Mouse (Mus musculus) olfactory bulb, adult 2 months (tissue): ENCODE results near the gene Bcas1. TPM values are rescaled to one million over a fixed set of nuclear protein-coding genes. Genes with fewer than 3 reads are reported as not detected.

Experiments
- H3K27ac ChIP-seq: fragments of 200-500 bp; 2 replicates; pipeline ENCODE4 v1.5.1; 2012; ENCODE audit warnings: low read depth, low read length; ENCODE audit not compliant: insufficient read depth
- H3K4me1 ChIP-seq: fragments of 200-500 bp; 2 replicates; pipeline ENCODE4 v1.6.1; 2012; ENCODE audit warnings: low read length; ENCODE audit not compliant: control insufficient read depth, insufficient read depth
- H3K4me3 ChIP-seq: fragments of 200-500 bp; 2 replicates; pipeline ENCODE4 v1.5.1; 2012; ENCODE audit warnings: mild to moderate bottlenecking, low read depth, low read length, moderate library complexity; ENCODE audit not compliant: insufficient read depth
- CTCF ChIP-seq: fragments of 200-500 bp; IDR thresholded peaks from 2 replicates; pipeline ENCODE4 v1.5.1; 2012; ENCODE audit warnings: low read depth, mild to moderate bottlenecking, low read length, moderate library complexity; ENCODE audit not compliant: insufficient read depth
- POLR2A ChIP-seq: fragments of 200-500 bp; IDR thresholded peaks from 2 replicates; pipeline ENCODE4 v1.6.1; 2012; ENCODE audit warnings: mild to moderate bottlenecking, low read depth, low read length, moderate library complexity; ENCODE audit not compliant: insufficient read depth
- WGBS: fragments of 180-500 bp; shearing (Covaris S2); methylation state at CpG from one replicate; pipeline ENCODE4 v1.1.7; 2018; 5-methylcytosine and 5-hydroxymethylcytosine counted together
- polyA plus RNA-seq: library from polyadenylated mRNA; stranded (reverse); fragments of >200 nt; gene quantifications from 2 replicates; pipeline ENCODE4 v1.2.4, GENCODE M21; 2012; ENCODE audit warnings: low replicate concordance; ENCODE audit not compliant: missing spikeins, insufficient read depth, insufficient read length

Gene Bcas1
- polyA plus RNA-seq, 1 experiment = not detected

- H3K4me1 ChIP-seq = peaks cover 6% of the 10 kb centered on the region
- no peak overlapping the region for H3K4me3 ChIP-seq
- no peak overlapping the region for H3K27ac ChIP-seq
- no peak for TF ChIP-seq CTCF
- no peak for TF ChIP-seq POLR2A
- WGBS = 92% methylated on average over 8 of the region's 8 CpGs
Observed at GRCm38 (mm10) chr2:170316344-170316743, 111.3 kb downstream of the Bcas1 start.

DNA sequence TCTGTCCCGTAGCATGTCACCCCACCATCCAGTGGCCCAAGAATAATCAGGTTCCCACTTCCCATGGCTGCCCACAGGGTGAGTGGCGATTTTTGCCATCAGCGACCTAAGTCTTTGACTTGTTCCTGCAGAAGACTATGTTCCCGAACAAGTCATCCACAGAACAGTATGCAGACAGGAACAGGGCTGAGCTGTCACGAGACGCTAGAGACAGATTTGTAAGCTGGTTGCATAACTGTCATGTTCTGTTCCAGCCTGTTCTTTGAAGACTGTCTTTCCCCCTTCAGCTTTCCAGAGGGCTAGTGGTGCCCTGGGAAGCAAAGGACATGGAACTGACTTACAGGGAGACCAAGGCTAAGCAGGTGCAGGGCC is 116.7 kb downstream of the Bcas1 start:
- Histone ChIP-seq H3K4me3 (no peak overlapping the region), H3K27ac (no peak overlapping the region), H3K4me1 (no peaks in the 10 kb centered on the region; the same call in 1 of the 2 replicates)
- TF ChIP-seq POLR2A = no peak
- TF ChIP-seq CTCF = no peak
- WGBS = 91% methylated on average over 6 of the region's 6 CpGs

DNA sequence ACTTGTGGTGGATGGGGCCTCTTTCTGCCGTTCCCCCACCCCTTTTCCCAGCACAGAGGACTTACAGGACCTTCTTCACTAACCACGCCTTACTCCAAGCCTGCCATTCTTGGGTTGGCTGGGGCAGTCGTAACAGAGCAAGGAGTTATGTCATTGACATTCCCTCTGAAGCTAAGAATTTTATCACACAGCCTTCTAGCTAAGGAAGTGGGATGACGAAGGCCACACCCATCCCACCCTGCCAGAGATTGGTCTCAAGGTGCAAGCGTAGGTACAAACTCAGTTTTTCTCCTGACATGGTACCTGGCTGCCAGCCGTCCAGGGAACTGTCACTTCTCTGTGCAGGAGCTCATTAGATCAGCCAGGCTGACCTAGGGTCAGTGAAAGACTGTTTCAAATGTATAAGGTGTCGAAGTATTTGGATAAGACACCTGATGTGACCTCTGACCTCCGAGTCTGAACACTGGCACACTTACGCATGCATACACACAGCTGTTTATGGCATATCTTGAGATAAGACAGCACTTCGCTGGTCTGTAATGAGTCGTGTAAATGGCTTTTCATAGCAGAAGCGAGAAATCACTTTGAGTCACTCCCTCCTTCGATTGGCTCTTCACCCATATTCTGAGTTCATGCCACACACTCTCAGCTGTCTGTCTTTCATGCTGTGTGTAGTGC is 117.2 kb downstream of the Bcas1 start:
- H3K4me1 ChIP-seq = no peaks in the 10 kb centered on the region; the same call in 1 of the 2 replicates
- 91% methylated on average over 13 of the region's 13 CpGs for WGBS
- TF ChIP-seq POLR2A = no peak
- TF ChIP-seq CTCF = no peak
- no peak overlapping the region for H3K27ac ChIP-seq
- no peak overlapping the region for H3K4me3 ChIP-seq

- no peak for TF ChIP-seq POLR2A
- TF ChIP-seq CTCF = no peak
- H3K4me1 ChIP-seq = peaks cover 7% of the 10 kb centered on the region; the same call in 1 of the 2 replicates
- H3K27ac ChIP-seq = no peak overlapping the region
- no peak overlapping the region for H3K4me3 ChIP-seq
- WGBS = 90% methylated on average over 9 of the region's 9 CpGs
Observed at GRCm38 (mm10) chr2:170308966-170309365, 118.7 kb downstream of the Bcas1 start.

- no peak overlapping the region for H3K4me3 ChIP-seq
- TF ChIP-seq POLR2A = no peak
- no peak for TF ChIP-seq CTCF
- peaks cover 7% of the 10 kb centered on the region; the same call in 1 of the 2 replicates for H3K4me1 ChIP-seq
- WGBS = 68% methylated on average over 10 of the region's 10 CpGs
- H3K27ac ChIP-seq = no peak overlapping the region
Observed at GRCm38 (mm10) chr2:170308033-170308820, 119.4 kb downstream of the Bcas1 start.

DNA sequence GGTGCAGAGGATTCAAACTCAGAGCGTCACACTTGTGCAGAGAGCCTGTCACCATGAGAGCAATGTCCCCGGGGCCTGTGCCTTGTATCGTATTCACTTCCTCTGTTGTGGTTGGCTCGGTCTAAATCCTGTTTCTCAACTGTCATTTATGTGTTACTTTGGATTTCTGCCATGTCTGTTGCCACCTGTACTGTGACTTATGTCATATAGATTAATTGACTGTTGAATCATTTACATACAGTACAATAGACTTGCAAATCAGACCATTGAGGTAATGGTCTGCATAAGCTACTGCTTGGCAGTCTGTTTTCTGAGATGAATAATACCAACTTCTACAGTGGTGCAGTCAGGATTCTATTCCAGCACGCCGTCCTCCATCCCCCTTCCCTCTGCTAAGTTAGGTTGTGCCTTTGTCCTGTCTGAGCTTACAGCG is 120.0 kb downstream of the Bcas1 start:
- no peak for TF ChIP-seq POLR2A
- TF ChIP-seq CTCF = no peak
- H3K4me1 ChIP-seq = peaks cover 7% of the 10 kb centered on the region; the same call in 1 of the 2 replicates
- H3K4me3 ChIP-seq = no peak overlapping the region
- 53% methylated on average over 7 of the region's 7 CpGs for WGBS
- no peak overlapping the region for H3K27ac ChIP-seq

- Histone ChIP-seq H3K4me1 (peaks cover 7% of the 10 kb centered on the region; the same call in 1 of the 2 replicates), H3K27ac (no peak overlapping the region), H3K4me3 (no peak overlapping the region)
- TF ChIP-seq CTCF (no peak), POLR2A (no peak)
- whole genome bisulfite sequencing = 81% methylated on average over 9 of the region's 9 CpGs
Observed at GRCm38 (mm10) chr2:170306637-170307320, 120.9 kb downstream of the Bcas1 start.

GRCm38 (mm10) chr2:170304766-170305165 is 122.9 kb downstream of the Bcas1 start:
- Histone ChIP-seq H3K4me3 (no peak overlapping the region), H3K4me1 (peaks cover 7% of the 10 kb centered on the region; the same call in 1 of the 2 replicates), H3K27ac (no peak overlapping the region)
- 16% methylated on average over 12 of the region's 12 CpGs for WGBS
- TF ChIP-seq CTCF (no peak), POLR2A (no peak)

DNA sequence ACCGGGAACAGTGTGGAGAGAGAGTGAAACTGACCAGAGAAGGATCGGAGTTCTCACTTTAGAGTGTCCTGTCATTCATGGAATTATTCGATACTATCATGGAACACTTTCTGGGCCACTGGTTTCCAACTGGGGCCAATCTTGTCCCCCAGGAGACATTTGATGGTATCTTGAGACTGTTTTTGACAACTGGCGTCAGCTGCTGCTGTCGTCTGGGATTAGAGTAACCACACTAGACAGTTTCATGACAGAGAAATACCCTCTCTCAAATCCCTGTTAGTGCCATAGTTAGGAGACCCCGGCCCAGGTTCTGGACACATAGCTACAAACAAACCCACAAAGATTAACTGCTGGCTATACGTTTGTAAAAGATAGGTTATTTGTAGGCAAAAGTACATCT is 124.0 kb downstream of the Bcas1 start:
- WGBS = 95% methylated on average over 7 of the region's 7 CpGs
- Histone ChIP-seq H3K4me1 (peaks cover 7% of the 10 kb centered on the region; the same call in 1 of the 2 replicates), H3K4me3 (no peak overlapping the region), H3K27ac (no peak overlapping the region)
- no peak for TF ChIP-seq CTCF
- no peak for TF ChIP-seq POLR2A
